Mouse (Mus musculus): ENCODE data around the gene Hmga2.
"Not testable (repeated sequence)": the region's sequence is repeated elsewhere in the genome, so short reads cannot be mapped to it uniquely, and the experiment has no call there.

The Hmga2 gene

DNA sequence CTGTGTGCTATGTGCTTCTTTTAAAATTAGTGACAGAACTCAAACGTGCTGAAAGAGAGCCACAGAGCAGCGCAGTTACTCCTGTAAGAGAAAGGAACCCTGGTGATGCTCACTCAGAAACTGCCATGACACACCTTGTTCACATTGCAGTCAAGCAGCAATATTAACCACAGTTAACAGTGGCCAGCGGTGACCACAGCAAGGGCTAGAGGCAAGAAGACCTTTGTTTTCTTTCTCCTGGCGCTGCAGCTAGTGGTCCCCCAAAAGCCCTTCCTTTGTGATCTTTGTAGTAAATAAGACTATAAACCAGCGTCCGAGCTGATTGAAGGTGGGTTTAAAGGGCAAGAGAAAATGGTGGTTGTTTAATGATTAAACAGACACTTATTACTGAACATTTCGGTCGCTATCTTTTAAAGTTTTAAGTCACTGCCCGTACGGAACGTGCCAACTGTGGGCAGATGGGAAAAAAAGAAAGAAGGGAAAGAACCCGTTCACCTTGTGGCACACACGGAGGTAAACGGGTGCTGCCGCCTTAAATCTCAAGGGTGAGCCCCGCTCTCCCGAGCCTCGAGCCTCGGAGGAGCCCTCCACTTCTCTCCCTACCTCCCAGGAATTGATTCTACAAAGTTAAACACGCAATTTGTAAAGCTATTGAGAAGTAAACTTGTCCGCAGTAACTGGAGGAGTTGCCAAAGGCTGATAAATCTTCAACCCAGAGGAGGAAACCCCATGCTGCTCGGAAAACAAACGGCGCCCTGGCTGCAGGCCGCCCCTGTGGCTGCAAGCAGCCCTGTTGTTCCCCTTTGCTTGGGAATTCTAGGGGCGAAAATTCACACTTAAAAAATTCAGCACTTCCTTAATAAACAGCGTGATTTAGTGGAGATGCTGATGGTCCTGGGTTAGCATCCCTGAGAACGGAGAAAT, 85.1 kb downstream of the Hmga2 start:
- no peak for DNase-seq

DNA sequence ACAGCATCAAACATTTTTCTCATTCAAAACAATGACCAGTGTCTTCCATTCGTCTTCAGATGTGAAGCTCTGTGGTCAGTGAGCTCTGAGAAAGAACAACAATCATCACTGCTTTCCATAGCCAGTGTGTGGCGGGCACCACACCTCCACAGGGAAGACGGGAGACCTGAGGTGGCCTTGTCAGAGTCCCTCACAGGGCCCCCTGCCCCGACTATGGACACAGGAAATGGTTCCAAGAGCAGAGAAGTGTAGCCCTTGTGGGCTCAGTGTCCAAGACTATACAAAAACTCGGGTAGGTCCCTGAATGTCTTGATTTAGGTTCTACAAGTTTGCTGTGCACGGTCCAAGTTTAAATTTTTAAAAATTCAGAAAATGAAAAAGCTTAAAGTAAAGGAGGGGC, 86.6 kb downstream of the Hmga2 start:
- no peak for DNase-seq

DNA sequence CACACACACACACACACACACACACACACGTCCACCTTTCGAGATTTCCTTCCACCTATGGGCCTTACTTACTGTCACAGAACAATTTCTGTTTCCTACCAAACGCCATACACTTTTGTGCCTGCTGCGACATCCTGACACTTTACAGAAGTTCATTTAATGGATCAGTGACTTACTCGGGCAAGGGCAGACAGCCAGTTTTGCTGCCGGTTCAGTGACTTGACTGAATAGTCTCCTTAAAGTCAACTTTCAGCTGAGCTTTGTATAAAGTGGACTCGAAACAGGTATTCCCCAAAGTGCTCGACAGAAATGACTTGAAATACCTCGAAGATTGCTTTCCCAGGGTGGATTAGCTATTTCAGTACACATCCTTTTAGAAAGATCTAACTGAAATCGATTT, 87.3 kb downstream of the Hmga2 start:
- DNase-seq, result no peak

DNA sequence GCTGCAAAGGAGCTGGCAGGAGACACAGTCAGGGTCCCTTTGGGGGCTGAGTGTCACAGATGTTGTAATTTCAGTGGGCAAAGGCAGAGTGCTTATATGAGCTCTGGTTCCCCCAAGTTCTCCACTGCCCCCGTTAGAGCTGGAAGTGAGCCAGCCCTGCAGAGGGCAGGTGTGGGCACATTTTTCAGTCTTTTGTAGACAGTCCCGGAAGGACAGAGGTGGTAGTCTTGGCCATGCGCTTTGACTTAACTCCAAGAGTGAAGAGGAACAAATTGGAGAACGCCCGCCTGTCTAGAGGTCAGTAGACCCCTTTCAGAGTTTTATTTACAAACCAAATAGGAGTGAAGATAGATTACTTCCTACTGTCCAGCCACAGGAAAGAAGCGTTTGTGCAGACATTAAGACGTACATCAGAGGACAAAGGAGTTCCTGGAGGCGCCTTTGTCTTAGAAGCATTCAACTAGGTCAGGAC, 87.8 kb downstream of the Hmga2 start:
- DNase-seq, result no peak

DNA sequence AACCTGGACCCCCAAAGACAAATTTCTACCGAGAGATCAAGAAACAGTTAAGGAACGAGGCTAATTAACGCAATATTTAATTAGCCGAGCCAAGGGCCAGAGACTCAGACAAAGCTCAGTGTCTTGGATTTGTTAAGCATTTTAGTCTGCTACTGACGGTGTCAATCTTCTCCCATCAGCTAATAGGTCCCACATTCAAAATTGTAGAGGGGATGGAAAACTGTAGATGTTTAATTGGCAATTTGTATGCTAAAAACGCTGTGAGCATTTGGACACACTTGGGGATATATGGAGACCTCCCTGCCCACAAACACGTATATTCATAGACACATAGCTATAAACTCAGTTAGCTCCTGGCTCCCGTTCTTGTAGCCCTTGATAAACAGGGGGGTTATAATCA, 89.2 kb downstream of the Hmga2 start:
- no peak for DNase-seq

DNA sequence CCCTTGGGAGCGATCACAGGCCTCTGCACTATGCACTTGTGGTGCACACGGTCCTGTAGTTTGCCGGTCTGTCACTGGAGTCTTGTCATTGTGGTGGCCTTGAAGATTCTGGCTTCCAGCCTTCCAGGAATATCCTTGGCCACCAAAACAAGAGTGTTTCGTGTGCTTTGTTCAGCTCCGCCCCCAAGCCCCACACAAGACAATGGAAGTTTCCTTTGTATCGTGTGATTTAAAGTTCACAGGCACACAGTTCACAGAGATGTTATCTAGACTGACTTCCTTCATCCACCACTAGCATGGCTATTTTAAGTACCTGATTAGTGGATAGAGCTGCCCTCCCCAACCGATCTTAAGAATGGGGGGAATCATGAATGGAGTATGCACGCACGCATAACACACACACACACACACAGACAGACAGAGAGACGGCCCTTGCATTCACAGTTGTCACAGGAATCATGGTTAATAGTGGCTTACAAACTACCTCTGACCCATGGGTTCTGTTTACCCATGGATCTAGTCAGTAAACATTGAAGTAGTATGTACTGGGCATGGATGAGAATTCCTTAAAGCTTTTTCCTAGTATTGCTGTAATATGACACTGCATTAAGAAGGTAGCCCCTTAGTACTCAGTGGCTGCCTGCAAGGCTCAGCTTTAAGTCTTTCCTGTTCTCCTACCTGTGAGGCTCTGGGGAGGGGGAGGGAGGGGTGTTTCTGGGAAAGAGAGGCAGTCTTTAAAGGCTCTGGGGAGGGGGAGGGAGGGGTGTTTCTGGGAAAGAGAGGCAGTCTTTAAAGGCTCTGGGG, 91.3 kb downstream of the Hmga2 start:
- no peak for DNase-seq

DNA sequence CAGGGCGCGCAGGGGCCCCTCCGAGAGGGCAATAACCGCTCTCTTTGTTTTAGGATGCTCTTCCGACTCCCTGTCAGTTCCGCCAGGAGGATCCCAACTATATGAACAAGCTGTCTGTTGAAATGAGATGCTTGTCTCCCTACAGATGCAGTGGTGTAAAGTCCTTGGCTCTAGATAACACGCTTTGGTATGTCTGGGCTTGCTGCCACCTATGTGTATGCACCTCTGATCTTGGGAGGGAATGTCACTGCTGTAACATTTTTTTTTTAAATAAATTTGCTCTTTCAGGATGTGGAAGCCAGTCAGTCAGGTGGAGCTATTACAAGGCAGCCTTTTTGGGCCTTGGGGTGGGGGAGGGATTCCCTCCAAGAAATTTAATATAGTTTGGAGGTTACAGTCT, 92.2 kb downstream of the Hmga2 start:
- DNase-seq, result no peak

DNA sequence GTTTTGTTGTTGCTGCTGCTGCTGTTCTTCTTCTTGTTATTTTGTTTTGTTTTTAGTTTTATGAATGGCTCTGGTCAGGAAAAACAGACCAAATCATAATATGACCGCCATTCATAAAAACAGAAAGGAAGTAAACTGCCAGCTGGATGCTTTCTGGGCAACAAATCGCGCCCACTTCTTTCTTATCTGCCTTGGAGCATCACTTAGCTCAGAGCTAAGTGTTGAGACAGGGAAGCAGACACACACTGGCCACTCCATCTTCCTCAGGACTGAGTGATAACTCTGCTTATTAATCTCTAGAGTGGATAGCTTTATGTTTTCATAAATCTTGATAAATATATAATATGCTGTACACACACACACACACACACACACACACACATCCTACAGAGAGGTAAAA, 98.5 kb downstream of the Hmga2 start:
- DNase-seq, result no peak

DNA sequence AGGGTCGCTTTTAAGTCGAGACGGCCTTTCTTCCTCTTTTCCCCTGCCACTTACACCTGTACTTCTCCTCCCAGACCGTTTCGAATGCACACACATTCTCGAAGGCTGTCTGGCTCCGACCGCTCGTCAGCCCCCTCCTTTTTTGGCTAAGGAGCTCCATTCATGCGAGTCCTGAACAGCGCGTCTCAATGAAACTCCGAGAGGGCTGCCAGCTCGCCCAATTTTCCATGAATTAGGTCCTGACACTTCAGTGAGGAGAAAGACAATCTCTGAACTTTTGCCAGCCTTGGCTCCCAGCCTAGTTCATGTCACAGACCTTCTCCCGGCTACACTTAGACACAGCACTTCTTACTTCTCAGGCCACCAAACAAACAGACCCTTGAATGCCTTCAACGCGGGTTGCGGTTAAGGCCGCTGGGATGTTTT, 98.9 kb downstream of the Hmga2 start:
- DNase-seq, result peak; percentile 68

DNA sequence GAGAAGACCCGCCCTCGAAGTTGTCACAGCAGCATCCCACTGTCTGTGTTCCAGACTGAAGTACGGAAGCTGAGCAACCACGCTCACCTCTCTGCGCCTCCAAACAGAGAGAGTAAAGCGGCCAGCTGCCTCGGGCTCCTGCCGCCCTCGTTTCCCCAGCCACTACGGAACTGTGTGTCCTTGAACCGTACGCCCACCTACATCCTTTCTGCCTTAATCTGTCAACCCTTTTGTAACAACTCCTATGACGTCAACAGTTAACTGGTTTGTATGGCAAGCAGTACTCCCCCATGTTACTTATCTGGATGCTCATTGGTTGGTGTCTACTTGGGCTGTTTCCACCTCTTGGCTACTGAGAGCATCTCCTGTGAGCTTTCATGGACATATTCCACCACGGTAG, 100.8 kb downstream of the Hmga2 start:
- DNase-seq, result no peak

DNA sequence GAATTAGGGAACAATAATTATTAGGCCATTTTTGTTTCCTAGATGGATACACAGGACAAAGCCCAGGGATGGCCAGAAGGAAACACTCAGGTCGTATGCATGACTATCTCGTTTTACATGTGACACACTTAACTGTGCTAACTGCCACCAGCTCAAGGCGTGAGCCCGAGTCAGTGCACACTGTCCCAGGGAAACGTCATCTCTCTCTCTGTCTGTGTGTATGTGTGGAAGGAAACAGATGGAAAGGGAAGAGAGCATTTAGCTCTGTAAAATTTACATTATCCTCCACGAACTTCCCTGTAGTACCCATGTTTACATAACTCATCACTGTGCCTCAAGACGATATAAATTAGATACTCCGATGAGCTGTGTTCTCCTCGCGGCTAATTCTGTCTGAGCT, 105.1 kb downstream of the Hmga2 start:
- no peak for DNase-seq

DNA sequence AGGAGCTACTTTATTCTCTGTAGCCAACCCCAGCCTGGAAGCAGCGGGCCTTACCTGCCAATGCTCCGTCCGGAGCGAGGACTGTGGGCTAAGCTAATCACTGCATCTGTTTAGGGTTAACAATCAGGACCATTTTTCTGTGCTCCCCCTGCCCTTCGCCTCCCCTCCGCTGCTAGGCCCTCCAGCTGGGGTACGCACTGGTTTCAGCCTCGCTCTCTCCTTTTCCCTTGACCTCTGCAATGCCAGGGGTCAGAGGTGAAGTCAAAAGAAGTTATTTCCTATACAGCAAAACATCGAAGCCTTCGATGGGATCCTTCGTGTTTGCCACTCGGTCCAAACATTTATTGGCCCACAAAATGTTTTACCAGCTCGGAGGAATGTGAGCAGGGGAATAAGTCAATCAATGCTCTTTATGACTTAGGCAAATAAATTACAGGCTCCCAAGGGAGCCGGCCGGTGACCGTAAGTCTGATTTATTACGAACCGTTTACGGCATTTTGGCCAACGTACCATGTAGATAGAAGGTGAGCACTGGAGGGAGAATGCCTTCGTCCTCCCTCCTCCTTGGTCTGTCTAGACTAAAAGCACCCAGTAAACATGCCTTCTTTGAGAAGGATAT, 107.0 kb downstream of the Hmga2 start:
- DNase-seq, result no peak

DNA sequence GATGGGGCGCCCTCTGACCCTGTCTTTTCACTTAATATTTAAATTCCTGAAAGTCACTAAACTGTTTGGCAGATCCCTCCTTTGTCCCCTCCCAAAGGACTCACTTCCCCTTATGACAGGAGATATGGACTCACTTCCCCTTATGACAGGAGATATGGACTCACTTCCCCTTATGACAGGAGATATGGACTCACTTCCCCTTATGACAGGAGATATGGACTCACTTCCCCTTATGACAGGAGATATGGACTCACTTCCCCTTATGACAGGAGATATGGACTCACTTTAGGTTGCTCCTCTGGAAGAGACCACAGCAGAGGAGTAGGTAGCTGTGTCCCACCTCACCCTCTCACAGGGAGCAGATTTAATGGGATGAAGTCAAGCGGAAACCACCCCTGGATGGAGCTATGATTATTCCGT, 110.1 kb downstream of the Hmga2 start:
- not testable (repeated sequence) for DNase-seq

DNA sequence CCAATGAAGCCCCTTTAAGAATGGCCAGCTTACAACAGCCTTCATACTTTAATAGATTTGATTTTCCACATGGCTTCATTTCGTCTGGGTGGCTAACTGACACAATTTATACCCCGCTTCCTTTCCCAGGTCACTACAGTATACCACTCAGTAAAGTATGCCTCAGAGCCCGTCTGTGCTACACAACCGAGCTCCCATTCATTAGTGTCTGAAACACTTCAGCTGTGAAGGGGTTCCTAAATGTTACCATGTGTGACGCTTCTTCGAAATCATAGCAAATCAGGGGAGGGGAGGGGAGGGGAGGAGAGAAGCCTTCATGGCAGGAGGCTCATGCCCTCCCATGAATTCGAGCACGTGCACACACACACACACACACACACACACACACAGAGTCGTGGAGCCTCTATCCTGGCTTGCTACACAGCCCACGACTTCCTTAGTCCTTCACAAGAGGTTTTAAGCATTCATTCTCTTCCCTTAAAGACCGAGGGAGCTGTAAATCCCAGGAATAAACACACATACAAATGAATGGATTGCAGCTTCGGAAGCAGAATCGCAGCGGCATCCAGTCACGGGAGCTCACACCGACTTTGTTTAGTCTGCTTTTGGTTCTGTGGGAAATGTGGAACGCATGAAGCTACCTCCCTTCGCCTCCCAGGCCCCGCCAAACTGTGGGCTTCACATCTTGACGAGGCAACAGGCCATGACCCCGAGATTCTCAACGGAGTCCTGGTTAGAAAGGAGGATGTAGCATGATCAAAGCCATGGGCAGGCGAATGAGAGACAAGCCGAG, 110.7 kb downstream of the Hmga2 start:
- DNase-seq, result no peak

DNA sequence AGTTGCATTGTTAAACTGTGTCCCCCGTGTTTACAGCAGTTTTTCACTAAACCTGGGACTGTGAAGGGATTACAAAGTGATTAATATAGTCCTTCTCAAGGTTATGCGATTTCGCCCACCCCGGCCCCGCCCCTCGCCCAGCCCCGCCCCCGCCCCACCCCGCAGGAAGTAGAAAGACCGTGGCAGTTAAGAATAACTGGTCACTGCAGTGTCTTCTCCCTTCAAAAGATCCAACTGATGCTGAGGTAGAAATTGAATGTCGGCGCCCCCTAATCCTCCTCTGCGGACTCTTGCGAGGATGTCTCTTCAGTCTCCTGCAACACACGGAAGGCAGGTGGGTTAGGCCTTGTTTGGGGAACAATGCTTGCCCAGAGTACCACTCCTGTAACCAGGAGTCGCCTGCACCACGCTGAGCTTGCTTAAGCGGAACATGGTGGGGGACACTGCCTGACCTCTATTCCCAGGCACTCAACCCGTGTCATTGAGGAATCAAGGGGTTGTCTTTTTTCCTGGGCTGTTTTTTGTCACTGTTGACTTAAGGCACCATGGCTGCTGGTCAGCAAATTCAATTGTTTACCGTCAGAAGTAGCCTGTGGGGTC, 112.2 kb downstream of the Hmga2 start:
- DNase-seq, result no peak

DNA sequence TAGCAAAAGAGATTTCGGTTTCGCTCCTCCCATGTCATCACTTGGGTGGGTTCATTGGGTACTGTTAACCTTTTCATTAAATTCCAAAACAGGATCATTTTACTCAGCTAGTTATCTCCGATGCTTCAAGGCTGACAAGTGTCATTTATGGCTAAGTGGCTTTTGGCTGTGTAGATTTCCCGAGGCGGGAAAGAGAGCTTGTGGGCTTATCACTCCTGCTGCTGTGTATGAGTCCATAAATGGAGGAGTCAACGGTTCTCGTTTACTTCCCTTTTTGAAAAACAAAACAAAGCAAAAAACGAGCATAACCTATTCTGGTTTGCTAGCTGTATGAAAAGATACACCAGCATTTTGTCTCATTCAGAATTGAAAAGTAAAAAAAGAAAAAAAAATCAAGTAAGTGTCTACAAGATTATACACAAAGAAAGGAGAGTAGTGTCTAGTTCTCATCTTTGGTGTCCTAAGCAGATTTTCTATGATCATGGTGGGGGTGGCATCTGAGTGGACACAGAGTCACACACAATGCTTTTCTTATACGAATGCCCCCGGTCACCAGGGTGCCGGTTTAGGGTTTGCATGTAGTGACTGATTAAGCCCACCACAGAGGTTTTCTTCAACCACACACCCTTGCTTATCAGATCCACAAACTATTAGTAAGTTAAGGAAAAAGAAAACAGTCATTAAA, 112.8 kb downstream of the Hmga2 start:
- not testable (repeated sequence) for DNase-seq

DNA sequence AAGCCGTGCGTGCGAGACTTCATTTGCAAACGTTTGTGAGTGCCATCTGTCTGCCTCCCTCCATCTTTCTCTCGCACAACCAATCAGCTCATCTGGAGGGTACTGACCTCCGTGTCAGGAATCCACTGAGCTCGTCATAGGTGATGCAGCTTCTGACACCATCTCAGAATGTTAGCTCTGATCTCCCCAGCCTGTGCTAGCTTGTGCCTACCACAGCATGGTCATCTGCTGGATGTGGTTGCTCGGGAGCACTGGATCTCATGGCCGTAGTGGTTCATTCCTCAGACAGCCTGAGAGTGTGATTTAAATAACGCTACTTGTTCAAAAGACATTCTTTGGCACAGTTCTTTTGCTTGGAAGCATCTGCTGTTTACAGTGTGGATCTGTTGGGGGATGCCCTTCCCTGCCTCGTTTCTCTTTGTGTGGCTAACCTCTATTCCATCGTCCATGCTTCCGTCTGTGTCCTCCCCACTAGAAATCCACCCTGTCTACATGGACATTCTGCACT, 121.7 kb downstream of the Hmga2 start:
- no peak for DNase-seq

DNA sequence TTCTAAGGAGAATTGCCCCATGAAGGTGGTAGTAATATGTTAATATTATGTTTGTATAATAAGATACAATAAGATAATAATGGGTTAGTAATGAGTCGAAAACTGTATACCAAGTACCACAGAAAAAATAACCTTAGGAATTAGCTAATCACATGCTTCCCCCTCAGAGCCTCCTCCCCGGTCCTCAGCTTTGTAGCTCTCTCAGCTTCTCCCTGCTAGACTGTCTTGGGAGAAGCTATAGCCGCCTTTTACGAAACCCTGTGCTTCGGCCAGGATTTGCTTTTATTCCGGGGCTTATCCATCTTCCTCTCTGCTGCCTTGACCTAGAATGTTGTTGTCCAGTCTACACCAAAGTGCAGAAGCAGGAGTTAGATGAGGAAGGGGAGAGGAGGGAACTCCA, 130.9 kb downstream of the Hmga2 start:
- DNase-seq, result no peak

DNA sequence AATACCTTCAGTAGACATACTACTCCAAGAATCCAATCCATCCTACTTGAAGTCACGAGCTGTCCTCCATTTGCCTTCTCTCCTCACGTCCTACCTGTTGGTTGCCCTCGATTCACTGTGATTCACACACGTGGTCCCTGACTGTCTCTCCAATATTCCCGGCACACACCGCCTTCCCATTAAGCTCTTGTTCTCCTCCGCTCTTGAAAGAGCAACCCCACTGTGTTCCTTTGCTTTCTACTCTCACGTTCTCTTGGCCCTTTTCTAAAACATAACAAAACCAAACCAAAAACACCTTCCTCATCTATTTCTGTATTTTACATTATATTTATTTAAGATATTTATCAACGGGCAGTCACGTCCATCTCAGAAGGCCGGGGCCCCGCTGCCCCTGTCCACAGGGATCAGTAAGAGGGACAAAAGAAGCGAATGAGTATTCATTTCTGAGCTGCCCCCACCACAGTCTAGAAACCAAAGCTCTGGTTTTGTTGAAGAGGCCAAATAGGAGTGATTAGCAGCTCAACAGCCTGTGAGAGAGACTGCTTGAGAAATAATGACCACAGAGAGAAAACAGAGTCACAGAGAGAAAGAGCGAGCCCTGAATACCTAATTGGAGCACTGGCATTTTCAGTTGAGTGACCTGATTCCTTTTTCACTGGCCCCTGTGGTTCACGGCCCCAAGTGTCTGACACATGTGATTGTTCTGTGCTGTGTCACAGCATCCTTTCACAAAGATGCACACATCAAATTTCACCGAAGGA, 131.5 kb downstream of the Hmga2 start:
- DNase-seq, result no peak

DNA sequence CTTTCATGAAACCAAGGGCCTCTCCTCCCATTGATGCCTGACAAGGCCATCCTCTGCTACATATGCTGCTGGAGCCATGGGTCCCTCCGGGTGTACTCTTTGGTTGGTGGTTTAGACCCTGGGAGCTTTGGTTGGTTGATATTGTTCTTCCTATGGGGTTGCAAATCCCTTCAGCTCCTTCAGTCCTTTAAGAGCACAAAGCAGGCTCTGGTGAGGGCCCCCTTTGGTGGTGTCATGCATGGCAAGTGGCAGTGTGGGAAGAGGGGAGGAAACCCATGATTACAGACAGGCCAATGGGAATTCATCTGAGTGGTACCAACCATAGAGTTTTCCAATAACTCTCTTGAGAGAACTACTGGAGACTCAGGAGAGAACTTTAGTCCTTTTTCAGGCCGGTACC, 136.4 kb downstream of the Hmga2 start:
- DNase-seq, result not testable (repeated sequence)

DNA sequence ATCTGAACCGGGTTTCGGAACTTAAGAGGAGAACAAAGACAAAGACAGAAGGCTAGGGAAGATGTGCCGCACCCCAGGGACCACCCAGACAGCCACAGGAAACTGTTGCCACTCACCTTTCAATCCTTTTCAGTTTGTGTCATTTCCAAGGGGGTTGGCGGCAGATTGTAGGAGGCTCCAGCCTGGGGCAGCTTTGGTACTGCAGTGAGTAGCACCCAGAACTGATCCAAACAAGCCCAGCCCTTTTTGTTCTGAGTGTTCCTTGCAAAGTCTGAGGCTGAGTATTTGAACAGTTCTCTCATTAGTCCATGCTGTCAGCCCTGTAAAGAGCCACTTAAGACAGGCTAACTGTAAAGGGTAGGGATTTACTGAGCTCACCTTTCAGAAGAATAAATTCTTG, 136.9 kb downstream of the Hmga2 start:
- DNase-seq, result no peak

Data from right cerebral cortex, postnatal 25 days (tissue).